Mouse (Mus musculus) ES-Bruce4 (cell line): ENCODE measurements at regions not wholly inside any gene's neighbourhood (a gene's known extent, or its start where the extent isn't known, plus 50 kb on each side); places are given as distances from the start of the nearest gene placed in this dataset.

Source experiments
- H3K27ac ChIP-seq: 2 replicates; pipeline ENCODE4 v1.5.1; 2012; ENCODE audit warnings: low read length, inconsistent platforms; ENCODE audit not compliant: insufficient read depth
- H3K27me3 ChIP-seq: 2 replicates; pipeline ENCODE4 v1.6.1; 2012; ENCODE audit warnings: mild to moderate bottlenecking, low read length, inconsistent platforms; ENCODE audit not compliant: control insufficient read depth, poor library complexity, insufficient read depth, severe bottlenecking
- H3K36me3 ChIP-seq: 2 replicates; pipeline ENCODE4 v1.6.1; 2012; ENCODE audit warnings: inconsistent platforms, mild to moderate bottlenecking, low read length, moderate library complexity; ENCODE audit not compliant: control insufficient read depth, poor library complexity, insufficient read depth, severe bottlenecking
- H3K4me1 ChIP-seq: one replicate; pipeline ENCODE4 v1.8.1; 2011; ENCODE audit warnings: low read length; ENCODE audit not compliant: control insufficient read depth, insufficient read depth
- H3K4me3 ChIP-seq: 2 replicates; pipeline ENCODE4 v1.5.1; 2011; ENCODE audit warnings: low read depth, mild to moderate bottlenecking, low read length
- H3K9ac ChIP-seq: 2 replicates; pipeline ENCODE4 v1.6.1; 2012; ENCODE audit warnings: low read depth, mild to moderate bottlenecking, inconsistent platforms; ENCODE audit not compliant: poor library complexity, severe bottlenecking
- H3K9me3 ChIP-seq: replicated peaks from 2 replicates; pipeline ENCODE4 v1.6.1; 2012; ENCODE audit warnings: mild to moderate bottlenecking, low read length, inconsistent platforms; ENCODE audit not compliant: control insufficient read depth, poor library complexity, insufficient read depth, severe bottlenecking
- CTCF ChIP-seq: IDR thresholded peaks from one replicate; pipeline ENCODE4 v1.8.1; 2011; ENCODE audit warnings: low read depth, low read length
- EP300 ChIP-seq: IDR thresholded peaks from 2 replicates; pipeline ENCODE4 v1.6.1; 2011; ENCODE audit warnings: low read depth, low read length; ENCODE audit not compliant: insufficient read depth
- POLR2A ChIP-seq: IDR thresholded peaks from one replicate; pipeline ENCODE4 v1.8.1; 2011; ENCODE audit warnings: low read length; ENCODE audit not compliant: insufficient read depth

GRCm38 (mm10) chr12:56144359-56144758 is 201.3 kb downstream of the Mbip start:
- Histone ChIP-seq H3K9me3 (peaks cover 15% of the 10 kb centered on the region), H3K27me3 (no peaks in the 10 kb centered on the region), H3K4me3 (no peak overlapping the region), H3K36me3 (no peaks in the 10 kb centered on the region), H3K27ac (no peak overlapping the region), H3K4me1 (no peaks in the 10 kb centered on the region), H3K9ac (no peak overlapping the region)
- no peak for TF ChIP-seq POLR2A
- TF ChIP-seq CTCF: no peak
- no peak for TF ChIP-seq EP300

GRCm38 (mm10) chr12:56143789-56144188 is 201.9 kb downstream of the Mbip start:
- Histone ChIP-seq H3K9ac (no peak overlapping the region), H3K27me3 (no peaks in the 10 kb centered on the region), H3K4me3 (no peak overlapping the region), H3K36me3 (no peaks in the 10 kb centered on the region), H3K27ac (no peak overlapping the region), H3K4me1 (no peaks in the 10 kb centered on the region), H3K9me3 (peaks cover 17% of the 10 kb centered on the region)
- no peak for TF ChIP-seq CTCF
- TF ChIP-seq EP300: no peak
- TF ChIP-seq POLR2A: no peak

- Histone ChIP-seq H3K27me3 (no peaks in the 10 kb centered on the region), H3K9ac (no peak overlapping the region), H3K9me3 (no peaks in the 10 kb centered on the region), H3K4me3 (no peak overlapping the region), H3K4me1 (no peaks in the 10 kb centered on the region), H3K36me3 (no peaks in the 10 kb centered on the region), H3K27ac (no peak overlapping the region)
- TF ChIP-seq EP300 (no peak), POLR2A (no peak), CTCF (no peak)
Measured at GRCm38 (mm10) chr12:56114446-56114845, 231.2 kb downstream of the Mbip start.

- Histone ChIP-seq H3K9ac (no peak overlapping the region), H3K9me3 (no peaks in the 10 kb centered on the region), H3K27ac (no peak overlapping the region), H3K36me3 (no peaks in the 10 kb centered on the region), H3K4me1 (no peaks in the 10 kb centered on the region), H3K4me3 (no peak overlapping the region), H3K27me3 (no peaks in the 10 kb centered on the region)
- TF ChIP-seq CTCF: no peak
- TF ChIP-seq POLR2A: no peak
- no peak for TF ChIP-seq EP300
Measured at GRCm38 (mm10) chr12:56081406-56081805, 245.3 kb downstream of the Brms1l start.

- H3K36me3 ChIP-seq: no peaks in the 10 kb centered on the region
- H3K9ac ChIP-seq: no peak overlapping the region
- H3K9me3 ChIP-seq: no peaks in the 10 kb centered on the region
- no peaks in the 10 kb centered on the region for H3K27me3 ChIP-seq
- no peak for TF ChIP-seq POLR2A
- no peak for TF ChIP-seq CTCF
- TF ChIP-seq EP300: no peak
- no peaks in the 10 kb centered on the region for H3K4me1 ChIP-seq
- no peak overlapping the region for H3K4me3 ChIP-seq
- H3K27ac ChIP-seq: no peak overlapping the region
Measured at GRCm38 (mm10) chr12:56064183-56064582, 228.1 kb downstream of the Brms1l start.

GRCm38 (mm10) chr12:56058876-56059275 is 222.8 kb downstream of the Brms1l start:
- Histone ChIP-seq H3K9me3 (no peaks in the 10 kb centered on the region), H3K4me3 (no peak overlapping the region), H3K27me3 (no peaks in the 10 kb centered on the region), H3K9ac (no peak overlapping the region), H3K36me3 (no peaks in the 10 kb centered on the region), H3K4me1 (no peaks in the 10 kb centered on the region), H3K27ac (no peak overlapping the region)
- no peak for TF ChIP-seq CTCF
- no peak for TF ChIP-seq EP300
- no peak for TF ChIP-seq POLR2A
